Mouse (Mus musculus) limb, embryonic 11.5 days (tissue): ENCODE results near the gene Gm28308. TPM values are rescaled to one million over a fixed set of nuclear protein-coding genes. Genes with fewer than 3 reads are reported as not detected.

Experiments used
- ATAC-seq: fragments of 200-750 bp; cut with Nextera tagmentation; 2 replicates; pipeline ENCODE4 v1.8.0; 2017; ENCODE audit warnings: low read depth; ENCODE audit not compliant: insufficient number of reproducible peaks, low FRiP score, low TSS enrichment
- DNase-seq: peaks from one replicate; pipeline ENCODE4 v3.0.0-alpha.2; 2015; ENCODE audit warnings: low spot score
- H3K27ac ChIP-seq: fragments of 300-500 bp; sonication (generic); replicated peaks from 2 replicates; pipeline ENCODE4 v1.5.1; 2014; ENCODE audit warnings: low read depth, mild to moderate bottlenecking, low read length
- H3K27me3 ChIP-seq: fragments of 300-500 bp; sonication (generic); 2 replicates; pipeline ENCODE4 v1.6.1; 2014; ENCODE audit warnings: mild to moderate bottlenecking, low read length, mixed read lengths; ENCODE audit not compliant: control insufficient read depth, insufficient read depth
- H3K36me3 ChIP-seq: fragments of 300-500 bp; sonication (generic); 2 replicates; pipeline ENCODE4 v1.6.1; 2014; ENCODE audit warnings: mild to moderate bottlenecking, low read length, moderate library complexity, mixed read lengths; ENCODE audit not compliant: control insufficient read depth, insufficient read depth
- H3K4me1 ChIP-seq: fragments of 300-500 bp; sonication (generic); 2 replicates; pipeline ENCODE4 v1.6.1; 2014; ENCODE audit warnings: low read length, mixed read lengths; ENCODE audit not compliant: control insufficient read depth, insufficient read depth
- H3K4me2 ChIP-seq: fragments of 300-500 bp; sonication (generic); 2 replicates; pipeline ENCODE4 v1.6.1; 2014; ENCODE audit warnings: low read depth, mild to moderate bottlenecking, moderate library complexity; ENCODE audit not compliant: severe bottlenecking
- H3K4me3 ChIP-seq: fragments of 300-500 bp; sonication (generic); 2 replicates; pipeline ENCODE4 v1.5.1; 2014; ENCODE audit warnings: low read depth, low read length
- H3K9ac ChIP-seq: fragments of 300-500 bp; sonication (generic); 2 replicates; pipeline ENCODE4 v1.6.1; 2014; ENCODE audit warnings: mild to moderate bottlenecking, low read length
- H3K9me3 ChIP-seq: fragments of 300-500 bp; sonication (generic); 2 replicates; pipeline ENCODE4 v1.6.1; 2016; ENCODE audit warnings: low read length; ENCODE audit not compliant: control insufficient read depth
- WGBS: fragments of 180-500 bp; shearing (Covaris S2); extraction: QIAGEN DNeasy Blood & Tissue Kit; methylation state at CpG from one replicate; pipeline ENCODE4 v1.1.7; 2014; 5-methylcytosine and 5-hydroxymethylcytosine counted together
- polyA plus RNA-seq: library from polyadenylated mRNA; unstranded; fragments of >200 nt; fragmentation: Nextera tagmentation; extraction: Ambion mirVana; gene quantifications from 2 replicates; pipeline ENCODE4 v1.2.1, GENCODE M21; 2014

Gene Gm28308
- polyA plus RNA-seq, 1 experiment from 2014 or later = 1.3 TPM

DNA sequence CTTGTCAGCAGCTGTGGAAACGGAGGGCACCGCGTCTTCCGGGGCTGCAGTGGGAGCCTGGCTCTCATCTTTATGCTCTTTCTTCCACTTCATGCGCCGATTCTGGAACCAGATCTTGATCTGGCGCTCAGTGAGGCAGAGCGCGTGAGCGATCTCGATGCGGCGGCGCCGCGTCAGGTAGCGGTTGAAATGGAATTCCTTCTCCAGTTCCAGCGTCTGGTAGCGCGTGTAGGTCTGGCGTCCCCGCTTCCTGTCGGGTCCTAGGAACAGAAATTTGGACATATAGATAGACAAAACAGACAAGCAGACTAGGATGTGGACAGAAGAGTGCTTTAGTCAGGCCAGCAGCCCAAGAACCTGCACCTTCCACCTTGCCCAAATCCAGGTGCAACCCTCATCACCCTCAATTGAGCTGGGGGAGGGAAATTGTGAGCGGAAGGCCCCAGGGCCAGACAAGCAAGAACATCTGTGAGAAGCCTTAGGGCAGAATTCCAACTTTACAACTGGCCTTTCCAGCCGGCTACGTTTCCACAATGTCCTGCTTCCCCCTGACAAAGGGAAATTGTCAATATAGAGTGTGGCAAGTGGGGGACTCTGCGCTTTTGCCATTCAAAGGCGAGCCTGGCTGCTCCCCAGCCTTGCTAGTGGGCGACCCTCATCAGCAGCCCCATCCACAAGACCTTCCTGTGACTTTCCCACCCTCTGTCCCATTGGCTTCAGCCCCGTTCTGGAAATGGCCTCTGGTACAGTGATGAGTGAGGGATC lies 2.8 kb upstream of the Gm28308 start:
- Histone ChIP-seq H3K27ac (peak overlapping the region; percentile 98), H3K4me3 (peak overlapping the region; percentile 87), H3K27me3 (no peaks in the 10 kb centered on the region), H3K9ac (peak overlapping the region; percentile 86), H3K4me2 (peak overlapping the region; percentile 89), H3K9me3 (no peaks in the 10 kb centered on the region), H3K36me3 (no peaks in the 10 kb centered on the region), H3K4me1 (peaks cover 54% of the 10 kb centered on the region)
- under 1% methylated on average over 30 of the region's 30 CpGs for WGBS
- ATAC-seq (no peak), DNase-seq (peak; percentile 75)

DNA sequence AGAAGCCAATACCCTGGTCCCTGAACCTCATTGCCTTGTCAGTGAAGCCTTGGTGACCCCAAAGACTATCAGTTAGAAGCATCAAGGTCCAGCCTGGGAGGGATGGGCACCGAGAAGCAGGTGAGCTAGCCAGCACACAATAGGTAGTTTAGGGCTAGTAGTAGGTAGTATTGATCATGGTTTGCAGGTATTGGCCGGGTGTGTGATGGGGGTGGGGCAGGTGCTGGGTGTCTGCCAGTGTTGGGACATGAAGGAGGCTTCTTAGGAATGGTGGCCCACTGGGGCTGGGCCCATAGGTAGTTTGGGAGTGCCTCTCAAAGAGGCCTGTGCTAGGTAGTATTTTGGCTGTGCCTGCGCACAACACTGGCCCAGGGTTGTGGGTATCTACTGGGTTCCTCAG lies 1.9 kb upstream of the Gm28308 start:
- Histone ChIP-seq H3K9ac (no peak overlapping the region), H3K4me1 (peaks cover 53% of the 10 kb centered on the region), H3K27me3 (no peaks in the 10 kb centered on the region), H3K9me3 (no peaks in the 10 kb centered on the region), H3K36me3 (no peaks in the 10 kb centered on the region), H3K27ac (no peak overlapping the region), H3K4me2 (peak overlapping the region; percentile 89; the same call in 1 of the 2 replicates), H3K4me3 (no peak overlapping the region)
- ATAC-seq (no peak), DNase-seq (no peak)
- WGBS = 20% methylated on average over 3 of the region's 3 CpGs

DNA sequence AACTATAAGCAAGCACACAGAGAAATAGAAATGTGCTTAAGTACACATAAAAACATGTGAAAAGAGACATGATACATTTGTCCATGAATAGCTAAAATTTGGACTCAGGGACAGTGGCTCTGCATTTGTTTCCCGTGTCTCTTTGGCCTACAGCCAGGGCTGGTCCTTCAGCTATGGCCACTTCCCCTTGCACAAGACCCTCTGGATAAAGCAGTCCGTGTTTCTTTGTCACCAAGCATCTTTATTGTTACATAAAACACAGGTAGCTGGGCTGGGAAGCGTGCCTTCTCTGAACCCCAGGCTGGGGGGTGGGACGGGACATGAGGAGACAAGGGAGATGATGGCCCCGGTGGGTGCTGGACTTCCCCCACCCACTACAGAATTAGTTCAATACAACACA lies 1.1 kb upstream of the Gm28308 start:
- DNase-seq (no peak), ATAC-seq (no peak)
- H3K9ac ChIP-seq = 0 out of 2 replicates have a peak overlapping the region, but pooled peaks have one; percentile 37
- peaks cover 54% of the 10 kb centered on the region for H3K4me1 ChIP-seq
- peak overlapping the region; percentile 95 for H3K4me2 ChIP-seq
- H3K9me3 ChIP-seq = no peaks in the 10 kb centered on the region
- no peaks in the 10 kb centered on the region for H3K27me3 ChIP-seq
- no peak overlapping the region for H3K27ac ChIP-seq
- H3K36me3 ChIP-seq = no peaks in the 10 kb centered on the region
- WGBS = 14% methylated on average over 5 of the region's 5 CpGs
- 0 out of 2 replicates have a peak overlapping the region, but pooled peaks have one; percentile 5 for H3K4me3 ChIP-seq

DNA sequence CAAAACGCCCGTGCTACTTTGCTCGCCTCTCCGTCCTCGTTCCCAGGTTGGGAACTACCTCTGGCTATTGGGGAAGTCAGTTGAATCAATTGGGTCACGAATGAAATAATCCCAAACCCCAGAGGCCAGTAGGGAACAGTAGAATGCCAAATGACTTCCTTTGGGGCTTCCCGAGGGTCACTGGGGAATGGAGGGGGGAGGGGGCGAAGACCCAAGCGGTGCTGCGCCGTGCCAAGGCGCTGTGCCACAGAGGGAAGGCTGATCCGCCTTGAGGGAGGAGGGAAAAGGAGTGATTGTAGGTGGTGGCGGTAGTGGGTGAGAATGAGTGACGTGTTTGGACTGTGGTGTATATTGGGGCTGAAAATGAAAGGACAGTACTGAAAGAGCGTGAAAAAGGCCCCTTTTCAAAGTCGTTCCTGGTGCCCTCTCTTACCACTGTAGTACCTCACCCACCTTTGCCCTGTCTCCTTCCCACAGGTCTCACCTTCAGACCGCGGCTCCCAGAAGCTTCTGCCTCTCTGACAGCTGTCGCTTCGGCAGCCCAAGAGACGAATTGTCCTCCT lies 502 bp downstream of the Gm28308 start:
- ATAC-seq (no peak), DNase-seq (peak; percentile 66)
- Histone ChIP-seq H3K36me3 (no peaks in the 10 kb centered on the region), H3K27ac (peak overlapping the region; percentile 93), H3K9me3 (no peaks in the 10 kb centered on the region), H3K4me3 (peak overlapping the region; percentile 70), H3K4me1 (peaks cover 51% of the 10 kb centered on the region), H3K9ac (peak overlapping the region; percentile 93), H3K27me3 (no peaks in the 10 kb centered on the region), H3K4me2 (peak overlapping the region; percentile 95)
- WGBS = under 1% methylated on average over 22 of the region's 22 CpGs

DNA sequence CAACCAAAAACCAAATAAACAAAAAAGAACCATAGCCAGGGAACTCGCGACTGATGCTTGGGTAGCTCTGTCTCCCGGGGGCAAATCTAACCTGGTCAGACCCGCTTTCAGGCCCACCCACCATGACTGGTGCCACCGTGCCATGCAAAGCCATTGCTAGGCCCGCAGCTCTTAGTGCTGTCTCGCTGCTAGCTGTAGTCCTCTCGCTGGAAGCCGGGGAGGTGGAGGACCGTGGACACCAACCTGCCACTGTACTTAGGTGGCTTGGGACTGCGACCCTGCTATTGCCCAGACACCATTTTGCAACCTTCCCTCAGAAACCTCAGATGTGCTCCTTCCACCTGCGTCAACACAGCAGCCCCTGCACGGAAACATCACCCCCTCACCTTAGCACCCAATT lies 1.2 kb downstream of the Gm28308 start:
- Histone ChIP-seq H3K4me3 (peak overlapping the region; percentile 70), H3K27ac (peak overlapping the region; percentile 93), H3K9me3 (no peaks in the 10 kb centered on the region), H3K9ac (peak overlapping the region; percentile 93), H3K27me3 (no peaks in the 10 kb centered on the region), H3K4me2 (peak overlapping the region; percentile 95), H3K4me1 (peaks cover 57% of the 10 kb centered on the region), H3K36me3 (no peaks in the 10 kb centered on the region)
- DNase-seq = no peak
- no peak for ATAC-seq
- WGBS = 1% methylated on average over 13 of the region's 13 CpGs

DNA sequence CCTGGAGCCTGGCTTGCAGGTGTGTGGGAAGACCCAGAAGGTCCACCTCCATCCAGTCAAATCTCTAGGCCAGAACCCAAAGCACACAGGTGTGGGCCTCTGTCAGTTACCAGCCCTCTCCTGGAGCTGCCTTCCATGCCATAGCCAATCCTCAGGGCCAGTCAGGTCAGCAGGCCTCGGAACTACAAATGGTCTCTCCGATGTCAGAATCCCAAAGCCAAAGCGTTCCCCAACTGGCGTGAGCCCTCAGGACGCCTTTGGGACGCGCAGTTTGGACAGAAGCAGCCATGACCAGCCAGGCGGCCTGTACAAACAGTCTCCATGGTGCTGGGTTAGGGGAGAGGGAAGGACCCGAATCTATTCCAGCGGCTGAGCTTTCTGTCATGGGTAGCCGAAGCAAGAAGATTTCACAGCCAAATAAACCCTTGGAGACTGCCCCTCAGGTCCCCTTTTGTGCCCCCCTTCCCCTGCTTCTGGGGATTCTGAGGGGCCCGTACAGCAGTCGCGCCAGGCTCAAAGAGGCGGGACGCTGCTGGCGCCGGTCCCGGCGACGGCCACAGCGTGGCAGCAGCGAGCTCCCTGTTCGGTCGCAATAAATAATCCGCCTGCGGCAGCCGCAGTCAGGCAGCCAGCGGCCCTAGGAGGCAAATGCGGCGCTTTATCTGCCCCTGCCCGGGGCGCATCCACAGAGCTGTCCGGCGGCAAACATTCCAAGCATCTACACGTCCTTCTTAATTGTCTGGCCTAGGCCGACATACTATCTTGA lies 1.8 kb downstream of the Gm28308 start:
- WGBS = under 1% methylated on average over 37 of the region's 37 CpGs
- H3K9ac ChIP-seq = peak overlapping the region; percentile 93
- ATAC-seq (peak; percentile 27; the same call in 1 of the 2 replicates), DNase-seq (peak; percentile 92)
- H3K27me3 ChIP-seq = no peaks in the 10 kb centered on the region
- H3K4me3 ChIP-seq = peak overlapping the region; percentile 70
- no peaks in the 10 kb centered on the region for H3K9me3 ChIP-seq
- peak overlapping the region; percentile 93 for H3K27ac ChIP-seq
- H3K4me2 ChIP-seq = peak overlapping the region; percentile 95
- H3K36me3 ChIP-seq = no peaks in the 10 kb centered on the region
- peaks cover 63% of the 10 kb centered on the region for H3K4me1 ChIP-seq

DNA sequence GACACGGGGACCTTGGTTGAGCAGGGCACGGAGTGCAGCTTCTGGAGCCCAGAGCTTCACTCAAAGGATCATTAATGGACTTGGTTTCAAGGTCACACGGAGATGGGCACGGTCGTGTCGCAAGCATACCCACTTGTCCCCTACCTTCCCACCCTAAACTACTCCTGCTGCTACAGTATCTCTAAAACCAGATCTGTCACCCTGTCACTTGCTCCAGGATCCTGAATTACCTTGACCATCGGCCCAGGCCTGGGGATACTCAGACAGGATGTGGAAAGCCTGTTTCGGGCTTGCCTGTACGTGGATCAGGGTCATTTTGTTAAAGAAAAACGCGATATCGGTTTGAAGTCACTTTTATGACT lies 3.5 kb downstream of the Gm28308 start:
- Histone ChIP-seq H3K27me3 (no peaks in the 10 kb centered on the region), H3K4me2 (peak overlapping the region; percentile 95), H3K4me3 (peak overlapping the region; percentile 70), H3K9ac (peak overlapping the region; percentile 74), H3K9me3 (no peaks in the 10 kb centered on the region), H3K36me3 (peaks cover 2% of the 10 kb centered on the region; the same call in 1 of the 2 replicates), H3K27ac (no peak overlapping the region), H3K4me1 (peaks cover 62% of the 10 kb centered on the region)
- no peak for DNase-seq
- no peak for ATAC-seq
- WGBS = 2% methylated on average over 12 of the region's 12 CpGs
